Mouse (Mus musculus): ENCODE measurements at regions not wholly inside any gene's neighbourhood (a gene's known extent, or its start where the extent isn't known, plus 50 kb on each side); places are given as distances from the start of the nearest gene placed in this dataset.

GRCm38 (mm10) chr17:4417686-4418085 lies 576.4 kb upstream of the Arid1b start:
- no peak for TF ChIP-seq GATA1 (IDR thresholded peaks at IDR 0.05; ENCODE audit: low read length)
- no peak for TF ChIP-seq TAL1 (IDR thresholded peaks at IDR 0.05; ENCODE audit: low read length)
- Histone ChIP-seq H3K4me3 (replicated peaks) (no peak overlapping the region), H3K27me3 (ENCODE audit: control insufficient read depth) (no peaks in the 10 kb centered on the region), H3K9me3 (ENCODE audit: control insufficient read depth, low read length) (no peaks in the 10 kb centered on the region), H3K36me3 (ENCODE audit: control insufficient read depth) (no peaks in the 10 kb centered on the region), H3K4me1 (ENCODE audit: control insufficient read depth) (no peaks in the 10 kb centered on the region)

- TF ChIP-seq TAL1 (IDR thresholded peaks at IDR 0.05; ENCODE audit: low read length) (no peak), GATA1 (IDR thresholded peaks at IDR 0.05; ENCODE audit: low read length) (no peak)
- H3K27me3 ChIP-seq (ENCODE audit: control insufficient read depth): no peaks in the 10 kb centered on the region
- H3K4me1 ChIP-seq (ENCODE audit: control insufficient read depth): no peaks in the 10 kb centered on the region
- no peaks in the 10 kb centered on the region for H3K9me3 ChIP-seq (ENCODE audit: control insufficient read depth, low read length)
- H3K36me3 ChIP-seq (ENCODE audit: control insufficient read depth): no peaks in the 10 kb centered on the region
- no peak overlapping the region for H3K4me3 ChIP-seq (replicated peaks)
Observed at GRCm38 (mm10) chr17:4424451-4425168, 569.5 kb upstream of the Arid1b start.

GRCm38 (mm10) chr17:4425342-4425741 lies 568.8 kb upstream of the Arid1b start:
- Histone ChIP-seq H3K4me3 (replicated peaks) (no peak overlapping the region), H3K36me3 (ENCODE audit: control insufficient read depth) (no peaks in the 10 kb centered on the region), H3K9me3 (ENCODE audit: control insufficient read depth, low read length) (no peaks in the 10 kb centered on the region), H3K4me1 (ENCODE audit: control insufficient read depth) (no peaks in the 10 kb centered on the region), H3K27me3 (ENCODE audit: control insufficient read depth) (no peaks in the 10 kb centered on the region)
- TF ChIP-seq GATA1 (IDR thresholded peaks at IDR 0.05; ENCODE audit: low read length) (no peak), TAL1 (IDR thresholded peaks at IDR 0.05; ENCODE audit: low read length) (no peak)

GRCm38 (mm10) chr17:4429036-4429435 lies 565.1 kb upstream of the Arid1b start:
- no peaks in the 10 kb centered on the region for H3K27me3 ChIP-seq (ENCODE audit: control insufficient read depth)
- TF ChIP-seq GATA1 (IDR thresholded peaks at IDR 0.05; ENCODE audit: low read length) (no peak), TAL1 (IDR thresholded peaks at IDR 0.05; ENCODE audit: low read length) (no peak)
- no peaks in the 10 kb centered on the region for H3K4me1 ChIP-seq (ENCODE audit: control insufficient read depth)
- H3K4me3 ChIP-seq (replicated peaks): no peak overlapping the region
- no peaks in the 10 kb centered on the region for H3K9me3 ChIP-seq (ENCODE audit: control insufficient read depth, low read length)
- no peaks in the 10 kb centered on the region for H3K36me3 ChIP-seq (ENCODE audit: control insufficient read depth)

GRCm38 (mm10) chr17:4445606-4446005 lies 548.5 kb upstream of the Arid1b start:
- Histone ChIP-seq H3K9me3 (ENCODE audit: control insufficient read depth, low read length) (no peaks in the 10 kb centered on the region), H3K36me3 (ENCODE audit: control insufficient read depth) (no peaks in the 10 kb centered on the region), H3K27me3 (ENCODE audit: control insufficient read depth) (no peaks in the 10 kb centered on the region), H3K4me1 (ENCODE audit: control insufficient read depth) (no peaks in the 10 kb centered on the region), H3K4me3 (replicated peaks) (no peak overlapping the region)
- TF ChIP-seq GATA1 (IDR thresholded peaks at IDR 0.05; ENCODE audit: low read length) (no peak), TAL1 (IDR thresholded peaks at IDR 0.05; ENCODE audit: low read length) (no peak)

- no peaks in the 10 kb centered on the region for H3K9me3 ChIP-seq (ENCODE audit: control insufficient read depth, low read length)
- H3K4me3 ChIP-seq (replicated peaks): no peak overlapping the region
- H3K36me3 ChIP-seq (ENCODE audit: control insufficient read depth): no peaks in the 10 kb centered on the region
- TF ChIP-seq GATA1 (IDR thresholded peaks at IDR 0.05; ENCODE audit: low read length): no peak
- no peak for TF ChIP-seq TAL1 (IDR thresholded peaks at IDR 0.05; ENCODE audit: low read length)
- H3K4me1 ChIP-seq (ENCODE audit: control insufficient read depth): no peaks in the 10 kb centered on the region
- H3K27me3 ChIP-seq (ENCODE audit: control insufficient read depth): no peaks in the 10 kb centered on the region
Observed at GRCm38 (mm10) chr17:4457491-4457890, 536.6 kb upstream of the Arid1b start.

GRCm38 (mm10) chr17:4461541-4461940 lies 532.6 kb upstream of the Arid1b start:
- TF ChIP-seq GATA1 (IDR thresholded peaks at IDR 0.05; ENCODE audit: low read length) (no peak), TAL1 (IDR thresholded peaks at IDR 0.05; ENCODE audit: low read length) (no peak)

GRCm38 (mm10) chr17:4464286-4464880 lies 529.7 kb upstream of the Arid1b start:
- H3K4me1 ChIP-seq (ENCODE audit: control insufficient read depth): no peaks in the 10 kb centered on the region
- H3K27me3 ChIP-seq (ENCODE audit: control insufficient read depth): no peaks in the 10 kb centered on the region
- H3K36me3 ChIP-seq (ENCODE audit: control insufficient read depth): no peaks in the 10 kb centered on the region
- H3K9me3 ChIP-seq (ENCODE audit: control insufficient read depth, low read length): no peaks in the 10 kb centered on the region
- TF ChIP-seq GATA1 (IDR thresholded peaks at IDR 0.05; ENCODE audit: low read length): no peak
- TF ChIP-seq TAL1 (IDR thresholded peaks at IDR 0.05; ENCODE audit: low read length): no peak
- no peak overlapping the region for H3K4me3 ChIP-seq (replicated peaks)

More at GRCm38 (mm10) chr17:4461541-4461940, 532.6 kb upstream of the Arid1b start:
- Histone ChIP-seq H3K4me3 (replicated peaks) (no peak overlapping the region), H3K36me3 (ENCODE audit: control insufficient read depth) (no peaks in the 10 kb centered on the region), H3K4me1 (ENCODE audit: control insufficient read depth) (no peaks in the 10 kb centered on the region), H3K9me3 (ENCODE audit: control insufficient read depth, low read length) (no peaks in the 10 kb centered on the region), H3K27me3 (ENCODE audit: control insufficient read depth) (no peaks in the 10 kb centered on the region)

GRCm38 (mm10) chr17:4465741-4466140 lies 528.4 kb upstream of the Arid1b start:
- no peak overlapping the region for H3K4me3 ChIP-seq (replicated peaks)
- no peaks in the 10 kb centered on the region for H3K36me3 ChIP-seq (ENCODE audit: control insufficient read depth)
- H3K27me3 ChIP-seq (ENCODE audit: control insufficient read depth): no peaks in the 10 kb centered on the region
- no peaks in the 10 kb centered on the region for H3K9me3 ChIP-seq (ENCODE audit: control insufficient read depth, low read length)
- TF ChIP-seq TAL1 (IDR thresholded peaks at IDR 0.05; ENCODE audit: low read length): no peak
- TF ChIP-seq GATA1 (IDR thresholded peaks at IDR 0.05; ENCODE audit: low read length): no peak
- no peaks in the 10 kb centered on the region for H3K4me1 ChIP-seq (ENCODE audit: control insufficient read depth)
